Mouse (Mus musculus): ENCODE data around the gene Pet117. TPM values are rescaled to one million over a fixed set of nuclear protein-coding genes. Genes with fewer than 3 reads are reported as not detected.

The Pet117 gene
- polyA plus RNA-seq, 1 experiment: 8.6 TPM

DNA sequence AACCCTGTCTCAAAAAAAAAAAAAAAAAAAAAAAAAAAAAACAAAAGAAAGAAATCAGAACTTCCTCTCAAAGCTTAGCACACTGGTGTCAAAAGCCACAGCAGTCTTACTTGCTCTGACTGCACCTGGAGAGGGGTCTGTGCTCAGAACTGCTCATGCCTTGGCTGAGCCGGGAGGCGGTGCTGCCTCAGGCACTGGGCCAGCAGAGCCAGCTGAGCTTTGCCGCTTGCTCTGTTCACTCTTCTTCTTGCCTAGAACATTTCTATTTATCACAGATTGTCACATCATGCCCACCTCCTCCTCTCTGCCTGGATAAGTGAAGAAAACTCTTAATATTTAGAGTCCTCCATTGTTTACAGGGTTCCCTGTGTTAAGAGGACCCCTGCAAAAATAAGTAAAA lies 41.8 kb downstream of the Pet117 start:
- Histone ChIP-seq H3K9me3 (replicated peaks; ENCODE audit: control insufficient read depth, insufficient read depth, low read length, poor library complexity, severe bottlenecking) (no peaks in the 10 kb centered on the region), H3K9ac (ENCODE audit: low read depth, poor library complexity, severe bottlenecking) (no peak overlapping the region), H3K27ac (ENCODE audit: insufficient read depth, low read length) (no peak overlapping the region), H3K4me3 (ENCODE audit: low read depth, low read length) (no peak overlapping the region), H3K4me1 (ENCODE audit: control insufficient read depth, insufficient read depth, low read length) (no peaks in the 10 kb centered on the region), H3K27me3 (ENCODE audit: control insufficient read depth, insufficient read depth, low read length, poor library complexity, severe bottlenecking) (no peaks in the 10 kb centered on the region), H3K36me3 (ENCODE audit: control insufficient read depth, insufficient read depth, low read length, poor library complexity, severe bottlenecking) (peaks cover 29% of the 10 kb centered on the region)
- no peak for TF ChIP-seq POLR2A (IDR thresholded peaks at IDR 0.05; ENCODE audit: insufficient read depth, low read length)
- TF ChIP-seq CTCF (IDR thresholded peaks at IDR 0.05; ENCODE audit: low read depth, low read length): no peak

DNA sequence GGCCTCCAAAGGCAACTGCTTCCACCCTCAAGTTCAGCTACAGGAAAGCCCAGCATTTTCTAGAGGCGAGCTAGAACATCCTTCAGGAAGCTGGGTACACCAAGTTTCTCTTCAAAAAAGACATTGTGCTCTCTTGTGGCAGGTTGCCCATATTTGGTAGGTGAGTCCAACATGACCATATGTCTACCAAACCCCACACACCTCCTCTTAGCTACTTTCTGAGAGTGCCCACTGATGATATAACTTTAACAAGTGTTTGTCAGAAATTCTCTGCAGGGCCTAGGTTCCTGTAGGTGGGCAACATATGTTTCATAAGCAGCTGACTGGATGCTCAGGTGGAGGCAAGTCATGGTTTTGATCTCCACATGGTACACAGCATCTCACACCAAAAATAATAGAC lies 45.9 kb downstream of the Pet117 start:
- Histone ChIP-seq H3K27me3 (ENCODE audit: control insufficient read depth, insufficient read depth, low read length, poor library complexity, severe bottlenecking) (no peaks in the 10 kb centered on the region), H3K36me3 (ENCODE audit: control insufficient read depth, insufficient read depth, low read length, poor library complexity, severe bottlenecking) (no peaks in the 10 kb centered on the region), H3K27ac (ENCODE audit: insufficient read depth, low read length) (no peak overlapping the region), H3K4me3 (ENCODE audit: low read depth, low read length) (no peak overlapping the region), H3K9ac (ENCODE audit: low read depth, poor library complexity, severe bottlenecking) (no peak overlapping the region), H3K4me1 (ENCODE audit: control insufficient read depth, insufficient read depth, low read length) (peaks cover 13% of the 10 kb centered on the region), H3K9me3 (replicated peaks; ENCODE audit: control insufficient read depth, insufficient read depth, low read length, poor library complexity, severe bottlenecking) (no peaks in the 10 kb centered on the region)
- TF ChIP-seq POLR2A (IDR thresholded peaks at IDR 0.05; ENCODE audit: insufficient read depth, low read length): no peak
- TF ChIP-seq CTCF (IDR thresholded peaks at IDR 0.05; ENCODE audit: low read depth, low read length): no peak
- no peak for TF ChIP-seq EP300 (IDR thresholded peaks at IDR 0.05; ENCODE audit: insufficient read depth, low read depth, low read length)

DNA sequence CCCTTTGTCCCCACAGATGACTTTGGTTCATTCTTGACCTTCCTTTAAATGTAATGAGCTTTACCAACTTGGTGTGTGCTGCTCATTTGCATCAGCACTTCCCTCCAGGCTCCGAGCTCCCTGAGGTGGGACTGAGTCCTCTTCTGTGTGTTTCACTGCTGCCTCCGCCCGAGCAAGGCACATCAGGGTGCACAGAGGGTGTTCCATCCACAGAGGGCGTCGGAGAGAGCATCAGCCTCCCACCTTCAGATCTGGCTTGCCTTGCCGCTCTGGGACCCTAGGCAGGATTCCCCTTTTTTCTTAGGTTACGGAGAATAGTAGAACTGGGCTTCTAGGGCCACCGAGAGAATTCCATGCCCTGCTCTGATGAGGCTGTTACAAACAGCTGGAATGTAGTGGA lies 48.1 kb downstream of the Pet117 start:
- Histone ChIP-seq H3K4me1 (ENCODE audit: control insufficient read depth, insufficient read depth, low read length) (peaks cover 13% of the 10 kb centered on the region), H3K27ac (ENCODE audit: insufficient read depth, low read length) (no peak overlapping the region), H3K4me3 (ENCODE audit: low read depth, low read length) (0 out of 2 replicates have a peak overlapping the region, but pooled peaks have one; percentile 3), H3K9me3 (replicated peaks; ENCODE audit: control insufficient read depth, insufficient read depth, low read length, poor library complexity, severe bottlenecking) (no peaks in the 10 kb centered on the region), H3K36me3 (ENCODE audit: control insufficient read depth, insufficient read depth, low read length, poor library complexity, severe bottlenecking) (no peaks in the 10 kb centered on the region), H3K9ac (ENCODE audit: low read depth, poor library complexity, severe bottlenecking) (no peak overlapping the region), H3K27me3 (ENCODE audit: control insufficient read depth, insufficient read depth, low read length, poor library complexity, severe bottlenecking) (no peaks in the 10 kb centered on the region)
- TF ChIP-seq POLR2A (IDR thresholded peaks at IDR 0.05; ENCODE audit: insufficient read depth, low read length) (no peak), EP300 (IDR thresholded peaks at IDR 0.05; ENCODE audit: insufficient read depth, low read depth, low read length) (no peak), CTCF (IDR thresholded peaks at IDR 0.05; ENCODE audit: low read depth, low read length) (peak; percentile 59)

DNA sequence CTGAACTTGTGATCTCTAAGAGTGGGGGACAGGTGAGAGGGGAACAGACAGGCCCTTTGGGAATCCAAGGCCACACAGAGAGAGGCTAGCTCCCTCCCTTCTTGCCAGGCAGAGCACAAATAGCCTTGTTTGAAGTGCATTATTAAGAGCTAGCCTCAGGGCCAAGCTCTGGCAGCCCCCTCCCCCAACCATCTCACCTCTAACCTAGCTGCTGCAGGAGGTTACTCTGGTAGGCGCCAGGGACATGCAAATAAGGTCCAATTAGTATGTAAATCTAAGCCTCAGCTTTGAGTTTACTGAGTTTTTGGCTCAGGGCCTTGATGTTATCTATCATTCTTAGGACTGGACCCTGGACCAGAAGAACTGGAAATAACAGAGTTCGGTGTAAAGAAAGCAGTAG lies 49.3 kb downstream of the Pet117 start:
- no peaks in the 10 kb centered on the region for H3K9me3 ChIP-seq (replicated peaks; ENCODE audit: control insufficient read depth, insufficient read depth, low read length, poor library complexity, severe bottlenecking)
- H3K36me3 ChIP-seq (ENCODE audit: control insufficient read depth, insufficient read depth, low read length, poor library complexity, severe bottlenecking): no peaks in the 10 kb centered on the region
- H3K4me3 ChIP-seq (ENCODE audit: low read depth, low read length): no peak overlapping the region
- no peak overlapping the region for H3K9ac ChIP-seq (ENCODE audit: low read depth, poor library complexity, severe bottlenecking)
- no peaks in the 10 kb centered on the region for H3K27me3 ChIP-seq (ENCODE audit: control insufficient read depth, insufficient read depth, low read length, poor library complexity, severe bottlenecking)
- no peak for TF ChIP-seq CTCF (IDR thresholded peaks at IDR 0.05; ENCODE audit: low read depth, low read length)
- TF ChIP-seq EP300 (IDR thresholded peaks at IDR 0.05; ENCODE audit: insufficient read depth, low read depth, low read length): peak; percentile 93
- peaks cover 13% of the 10 kb centered on the region for H3K4me1 ChIP-seq (ENCODE audit: control insufficient read depth, insufficient read depth, low read length)
- H3K27ac ChIP-seq (ENCODE audit: insufficient read depth, low read length): peak overlapping the region; percentile 54; the same call in 1 of the 2 replicates

DNA sequence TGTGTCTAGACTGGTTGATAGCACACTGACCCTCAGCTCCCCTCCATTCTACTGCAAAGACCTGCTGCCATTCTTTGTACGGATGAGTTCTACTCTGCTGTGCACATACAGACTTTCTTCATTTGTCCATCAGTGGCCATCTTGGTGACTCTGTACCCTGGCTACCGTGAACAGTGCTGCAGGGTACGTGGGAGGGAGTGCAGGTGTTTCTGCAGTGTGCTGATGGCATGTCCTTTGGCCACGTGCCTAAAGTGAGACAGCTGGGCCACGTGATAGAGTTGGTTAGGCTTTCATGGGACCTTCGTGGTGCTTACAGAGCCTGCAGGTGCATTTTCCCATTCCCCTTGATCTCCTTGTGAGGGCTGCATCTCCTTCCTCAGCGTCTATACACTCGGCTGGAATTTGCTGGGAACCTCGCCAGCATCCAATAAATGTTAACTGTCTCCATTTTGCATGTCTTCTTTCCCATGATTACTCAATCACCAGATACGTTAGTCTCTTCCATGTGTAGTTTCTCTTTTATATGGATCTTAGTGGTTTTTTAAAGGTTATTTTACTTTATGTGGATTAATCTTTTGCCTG lies 53.4 kb downstream of the Pet117 start:
- Histone ChIP-seq H3K4me3 (ENCODE audit: low read depth, low read length) (no peak overlapping the region), H3K9ac (ENCODE audit: low read depth, poor library complexity, severe bottlenecking) (no peak overlapping the region), H3K36me3 (ENCODE audit: control insufficient read depth, insufficient read depth, low read length, poor library complexity, severe bottlenecking) (no peaks in the 10 kb centered on the region), H3K27ac (ENCODE audit: insufficient read depth, low read length) (no peak overlapping the region), H3K27me3 (ENCODE audit: control insufficient read depth, insufficient read depth, low read length, poor library complexity, severe bottlenecking) (no peaks in the 10 kb centered on the region), H3K9me3 (replicated peaks; ENCODE audit: control insufficient read depth, insufficient read depth, low read length, poor library complexity, severe bottlenecking) (no peaks in the 10 kb centered on the region; the same call in 1 of the 2 replicates), H3K4me1 (ENCODE audit: control insufficient read depth, insufficient read depth, low read length) (peaks cover 6% of the 10 kb centered on the region)
- TF ChIP-seq EP300 (IDR thresholded peaks at IDR 0.05; ENCODE audit: insufficient read depth, low read depth, low read length): no peak
- TF ChIP-seq CTCF (IDR thresholded peaks at IDR 0.05; ENCODE audit: low read depth, low read length): no peak
- no peak for TF ChIP-seq POLR2A (IDR thresholded peaks at IDR 0.05; ENCODE audit: insufficient read depth, low read length)

Other genes with a start within 250 kb of the Pet117 start
- gene Mgme1, start 98.3 kb upstream of the Pet117 start, polyA plus RNA-seq (2011; ENCODE audit: insufficient read depth, insufficient read length, low read depth, missing spikeins): 34.3 and 35.8 TPM in 2 replicates
- gene Snx5, start 98.1 kb upstream of the Pet117 start, polyA plus RNA-seq (2011; ENCODE audit: insufficient read depth, insufficient read length, low read depth, missing spikeins): 499 and 538 TPM in 2 replicates
- gene Ovol2, start 36.9 kb upstream of the Pet117 start, polyA plus RNA-seq (2011; ENCODE audit: insufficient read depth, insufficient read length, low read depth, missing spikeins): 10.6 and 11.1 TPM in 2 replicates
- gene Kat14, start within 50 bp of the Pet117 start, polyA plus RNA-seq (2011; ENCODE audit: insufficient read depth, insufficient read length, low read depth, missing spikeins): 40.4 and 42.9 TPM in 2 replicates
- gene Dzank1, start 158.4 kb downstream of the Pet117 start, polyA plus RNA-seq (2011; ENCODE audit: insufficient read depth, insufficient read length, low read depth, missing spikeins): 0.96 and 1.9 TPM in 2 replicates
- 21.4 and 28.4 TPM in 2 replicates for gene Polr3f, start 158.7 kb downstream of the Pet117 start, polyA plus RNA-seq (2011; ENCODE audit: insufficient read depth, insufficient read length, low read depth, missing spikeins)
- gene Rbbp9, start 181.9 kb downstream of the Pet117 start, polyA plus RNA-seq (2011; ENCODE audit: insufficient read depth, insufficient read length, low read depth, missing spikeins): 32.1 and 32.5 TPM in 2 replicates
- 84.7 and 86.1 TPM in 2 replicates for gene Sec23b, start 187.2 kb downstream of the Pet117 start, polyA plus RNA-seq (2011; ENCODE audit: insufficient read depth, insufficient read length, low read depth, missing spikeins)
- gene Smim26, start 225.1 kb downstream of the Pet117 start, polyA plus RNA-seq (2011; ENCODE audit: insufficient read depth, insufficient read length, low read depth, missing spikeins): 14.3 and 16.8 TPM in 2 replicates
- 44.6 and 44.7 TPM in 2 replicates for gene Dtd1, start 230.9 kb downstream of the Pet117 start, polyA plus RNA-seq (2011; ENCODE audit: insufficient read depth, insufficient read length, low read depth, missing spikeins)